Mouse (Mus musculus): Measurements from ENCODE around the gene Clp1.

Clp1 gene

GRCm38 (mm10) chr2:84727172-84727858 is at the start of gene Clp1:
Gene Clp1 (minus strand): TSS chr2:84727350.
- DNase-seq (ENCODE audit: low spot score in 2 of 2), result peak; percentile 94 to 96

GRCm38 (mm10) chr2:84775665-84776064 is 48.5 kb upstream of the Clp1 start:
- no peak for DNase-seq (ENCODE audit: low spot score in 2 of 2)

DNA sequence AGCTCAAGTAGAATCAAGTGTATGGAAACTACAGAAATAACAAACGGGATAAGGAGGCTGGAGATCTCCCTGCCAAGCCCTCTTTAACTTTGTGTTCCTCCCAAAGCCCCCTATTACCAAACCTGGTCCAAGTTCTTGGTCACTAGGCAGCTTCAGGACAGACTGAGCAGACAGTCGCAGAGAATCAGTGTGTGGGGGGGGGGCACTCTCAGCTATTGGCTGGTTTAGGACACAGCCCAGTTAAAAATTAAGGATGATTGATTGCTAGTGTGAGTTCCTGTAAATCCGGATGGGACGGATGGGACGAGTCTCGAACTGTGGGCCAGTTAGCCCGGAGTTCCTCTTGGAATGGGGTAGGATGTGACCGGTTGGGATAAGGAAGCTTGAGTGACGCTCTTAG is 48.1 kb upstream of the Clp1 start, which contains the start of gene Serping1:
Gene Serping1, minus strand, starts transcription at position 204 of the 400 bp plus-strand sequence.
- no peak for DNase-seq (ENCODE audit: low spot score in 2 of 2)

DNA sequence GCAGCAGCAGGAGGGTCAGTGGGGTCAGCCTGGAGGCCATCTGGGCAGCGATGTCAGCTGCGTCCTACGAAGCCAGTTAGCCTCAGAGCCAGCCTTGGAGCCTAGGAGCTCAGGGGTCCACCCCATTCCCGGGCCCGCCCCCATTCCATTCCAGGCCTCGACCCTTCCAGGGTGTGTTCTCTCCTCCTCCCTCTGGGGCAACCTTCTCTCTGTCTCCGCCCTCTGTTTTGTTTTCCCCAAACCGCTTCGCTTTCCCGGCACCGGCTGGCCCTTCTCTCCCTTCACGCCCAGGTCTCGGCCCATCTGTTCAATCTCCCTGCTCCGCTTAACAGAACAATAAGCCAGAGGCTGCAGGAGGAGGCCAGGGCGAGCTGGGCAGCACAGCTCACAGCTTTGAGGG is 47.6 kb upstream of the Clp1 start:
- no peak for DNase-seq (ENCODE audit: low spot score in 2 of 2)

DNA sequence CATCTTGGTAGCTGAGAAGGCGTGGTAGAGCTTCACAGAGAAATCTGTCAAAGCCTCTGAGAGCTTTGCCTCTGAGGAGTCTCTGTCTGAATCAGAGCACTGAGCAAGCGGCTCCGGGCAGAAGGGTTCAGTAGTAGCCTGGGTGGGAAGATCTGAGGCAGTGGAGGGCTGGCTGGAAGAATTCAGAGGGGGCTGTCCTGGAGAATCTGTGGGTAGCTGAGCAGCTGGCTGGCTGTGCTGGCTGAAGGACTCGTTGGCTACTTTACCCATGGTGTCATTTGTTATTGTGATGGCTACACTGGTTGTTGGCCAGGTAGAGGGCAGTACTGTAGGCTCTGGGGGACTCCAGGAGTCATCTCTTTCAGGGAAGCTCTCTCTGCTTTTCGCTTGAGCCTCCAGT is 46.0 kb upstream of the Clp1 start:
- DNase-seq (ENCODE audit: low spot score in 2 of 2), result no peak

- DNase-seq (ENCODE audit: low spot score in 2 of 2), result no peak
Observed at GRCm38 (mm10) chr2:84772454-84772853, 45.3 kb upstream of the Clp1 start.

GRCm38 (mm10) chr2:84770501-84770900 is 43.4 kb upstream of the Clp1 start:
- DNase-seq (ENCODE audit: low spot score in 2 of 2), result no peak

DNA sequence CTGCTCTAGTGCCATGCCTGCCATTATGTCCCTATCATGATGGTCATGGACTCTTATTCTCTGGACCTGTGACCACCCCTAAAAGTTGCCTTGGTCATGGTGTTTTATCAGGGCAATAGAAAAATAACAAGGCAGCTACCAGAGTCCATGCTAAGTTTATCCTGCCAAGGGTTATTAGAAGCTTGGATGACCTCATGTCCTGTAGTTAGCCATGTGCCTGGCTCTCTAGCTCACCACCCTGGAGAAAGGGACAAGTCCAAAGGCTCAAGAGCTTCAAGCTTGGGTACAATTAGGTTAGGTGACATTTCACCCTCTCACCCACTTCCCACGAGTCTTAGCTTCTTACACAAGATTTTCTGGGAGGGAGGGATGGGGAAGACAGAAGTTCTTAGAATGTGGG is 35.7 kb upstream of the Clp1 start:
- DNase-seq (ENCODE audit: low spot score in 2 of 2), result no peak

GRCm38 (mm10) chr2:84762295-84762694 is 35.1 kb upstream of the Clp1 start:
- no peak for DNase-seq (ENCODE audit: low spot score in 2 of 2)

GRCm38 (mm10) chr2:84761840-84762239 is 34.7 kb upstream of the Clp1 start:
- DNase-seq (ENCODE audit: low spot score in 2 of 2), result no peak

DNA sequence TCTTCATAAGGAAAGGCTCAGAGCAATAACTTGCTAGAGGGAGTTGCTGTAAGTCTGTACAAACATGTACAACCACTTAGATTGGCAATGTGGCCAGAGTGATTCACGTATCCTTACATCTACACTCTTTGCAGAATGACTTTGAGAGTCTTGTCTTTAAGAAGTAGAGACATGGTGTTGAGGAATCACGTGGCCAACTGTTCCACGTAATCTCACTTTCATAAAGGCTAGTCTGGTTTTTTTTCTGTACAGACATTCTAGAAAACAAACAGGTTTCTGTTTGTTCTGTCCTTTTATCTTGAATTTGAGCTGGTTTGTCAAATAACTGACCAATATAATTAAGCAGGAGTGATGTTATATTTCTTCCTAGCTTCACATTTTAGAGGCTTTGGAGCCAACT is 34.2 kb upstream of the Clp1 start:
- DNase-seq (ENCODE audit: low spot score in 2 of 2), result no peak

DNA sequence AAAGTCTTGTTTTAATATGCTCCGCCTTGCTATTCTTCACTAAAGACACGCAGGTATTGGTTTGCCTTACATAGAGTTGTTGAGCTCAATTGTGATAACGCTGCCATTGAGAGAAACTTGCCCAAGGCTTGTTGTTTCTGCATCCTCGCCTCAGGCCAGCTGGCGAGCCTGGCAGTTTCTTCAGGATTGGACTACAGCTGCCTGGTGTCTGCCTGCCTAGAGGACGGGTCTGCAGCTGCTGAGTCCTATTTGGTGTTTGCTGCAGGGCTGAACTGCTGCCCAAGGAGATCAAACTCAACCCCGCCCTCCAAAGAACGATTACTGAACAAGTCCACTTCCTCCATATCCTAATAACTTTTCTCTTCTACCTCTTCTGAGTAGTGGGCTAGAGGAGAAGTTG is 33.6 kb upstream of the Clp1 start:
- no peak for DNase-seq (ENCODE audit: low spot score in 2 of 2)

DNA sequence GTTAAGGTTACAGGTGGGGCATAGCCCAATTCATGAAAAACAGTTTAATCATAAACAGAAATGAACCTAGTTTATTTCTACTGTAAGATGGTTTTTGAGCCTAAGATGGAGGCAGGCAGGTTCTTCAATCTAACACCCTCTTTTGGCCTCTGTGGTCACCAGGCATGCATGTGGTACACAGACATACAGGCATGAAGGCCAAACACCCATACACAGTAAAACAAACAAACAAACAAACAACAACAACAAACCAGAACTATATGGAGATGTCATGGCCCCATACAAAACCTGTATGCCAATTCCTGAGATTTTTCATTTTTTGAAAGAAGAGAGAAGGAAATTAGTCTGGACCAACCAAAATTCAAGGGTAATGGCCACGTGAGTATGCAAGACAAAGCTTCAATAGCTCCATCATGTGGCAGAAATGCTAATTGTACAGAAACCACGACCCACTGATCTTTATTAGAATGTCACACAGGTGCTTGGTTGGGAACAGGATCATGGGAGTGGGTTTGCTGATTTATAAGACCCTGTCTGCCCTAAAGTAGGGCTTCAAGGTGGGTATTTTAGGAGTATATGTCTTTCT is 31.5 kb upstream of the Clp1 start:
- peak in 1 of 2 experiments; percentile 26 for DNase-seq (ENCODE audit: low spot score in 2 of 2)

DNA sequence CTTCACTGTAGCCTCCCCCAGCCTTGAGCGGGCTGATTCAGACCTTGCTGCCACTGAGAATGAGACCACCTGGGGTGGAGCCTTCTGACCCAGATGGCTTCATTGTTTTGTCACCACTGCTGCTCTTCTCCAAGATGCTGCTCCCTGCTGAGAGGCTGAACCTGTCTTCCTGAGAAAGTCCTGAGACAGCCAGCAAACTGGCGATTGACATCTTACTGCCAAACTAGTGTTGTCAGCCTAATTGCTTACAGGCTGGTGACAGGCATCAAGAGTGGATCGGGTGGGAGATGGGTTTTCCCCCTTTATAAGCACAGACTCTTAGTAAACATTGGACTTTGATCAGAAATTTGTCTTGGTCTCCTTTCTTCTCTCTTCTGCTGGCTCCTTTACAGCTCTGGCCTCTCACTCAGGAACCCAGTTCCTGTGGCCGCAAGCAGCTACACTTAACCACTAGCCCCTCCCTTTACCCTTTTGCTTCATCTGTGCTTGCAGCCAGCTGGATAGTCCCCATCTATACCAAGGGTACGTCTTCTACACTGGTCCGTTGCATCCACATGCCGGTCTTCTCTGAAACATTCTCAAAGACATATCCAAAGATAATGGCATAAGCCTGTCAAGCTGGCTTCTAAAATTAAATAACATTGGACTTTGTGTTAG is 30.0 kb upstream of the Clp1 start:
- DNase-seq (ENCODE audit: low spot score in 2 of 2), result no peak

DNA sequence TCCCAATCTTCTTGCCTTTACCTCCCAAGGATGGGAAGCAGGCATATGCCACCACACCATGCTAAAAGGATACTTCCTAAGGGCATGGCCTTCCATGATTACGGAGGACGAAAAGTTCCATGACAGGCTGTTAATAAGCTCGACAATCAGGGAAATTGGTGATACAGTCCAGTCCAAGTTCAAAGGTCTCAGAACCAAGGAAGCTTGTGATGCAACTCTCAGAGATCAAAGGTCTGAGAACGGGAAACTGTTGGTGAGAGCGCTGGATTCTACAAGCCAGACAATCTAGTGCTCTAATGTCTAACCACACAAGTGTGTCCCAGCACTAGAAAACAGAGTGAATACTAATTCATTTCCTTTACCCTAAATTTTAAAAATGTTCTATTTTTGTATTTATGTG is 29.1 kb upstream of the Clp1 start:
- DNase-seq (ENCODE audit: low spot score in 2 of 2), result no peak

DNA sequence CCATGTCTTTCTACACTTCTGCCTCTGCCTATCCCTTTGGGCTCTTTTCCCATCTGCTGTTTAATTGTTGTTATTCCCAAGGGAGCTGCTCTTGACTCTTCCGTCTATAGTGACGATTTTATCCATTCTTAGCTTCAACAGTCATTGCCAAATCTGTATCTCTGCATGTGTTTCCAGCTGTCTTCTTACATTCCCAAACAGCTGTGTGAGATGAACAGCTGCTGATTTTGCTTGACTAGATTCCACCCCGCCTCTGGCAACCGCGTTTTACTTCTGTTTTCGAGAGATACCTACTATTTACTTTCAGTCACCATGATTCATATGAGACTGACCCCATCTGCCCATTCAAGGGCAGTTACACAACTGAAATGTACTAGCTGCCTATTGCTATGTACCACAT is 23.0 kb upstream of the Clp1 start:
- no peak for DNase-seq (ENCODE audit: low spot score in 2 of 2)

DNA sequence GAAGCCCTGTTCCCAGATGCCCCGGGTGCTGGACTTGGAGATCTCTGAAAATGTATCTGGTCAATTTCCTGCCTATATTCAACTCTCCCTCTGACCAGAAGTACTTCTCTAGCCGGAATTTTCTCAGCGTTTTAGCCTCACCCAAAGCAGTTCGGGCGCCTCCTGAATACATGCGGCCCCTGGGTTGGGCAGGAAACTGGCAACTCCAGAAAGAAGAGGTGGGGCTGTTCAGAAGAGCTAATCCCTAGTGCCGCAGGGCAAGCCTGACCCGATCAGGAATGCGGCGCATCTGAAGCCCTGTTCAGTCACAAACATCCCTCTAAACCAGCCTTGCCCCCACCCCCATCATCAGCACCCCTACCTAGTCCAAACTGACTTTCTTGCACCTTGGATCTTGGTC is 17.0 kb upstream of the Clp1 start:
- DNase-seq (ENCODE audit: low spot score in 2 of 2), result no peak

DNA sequence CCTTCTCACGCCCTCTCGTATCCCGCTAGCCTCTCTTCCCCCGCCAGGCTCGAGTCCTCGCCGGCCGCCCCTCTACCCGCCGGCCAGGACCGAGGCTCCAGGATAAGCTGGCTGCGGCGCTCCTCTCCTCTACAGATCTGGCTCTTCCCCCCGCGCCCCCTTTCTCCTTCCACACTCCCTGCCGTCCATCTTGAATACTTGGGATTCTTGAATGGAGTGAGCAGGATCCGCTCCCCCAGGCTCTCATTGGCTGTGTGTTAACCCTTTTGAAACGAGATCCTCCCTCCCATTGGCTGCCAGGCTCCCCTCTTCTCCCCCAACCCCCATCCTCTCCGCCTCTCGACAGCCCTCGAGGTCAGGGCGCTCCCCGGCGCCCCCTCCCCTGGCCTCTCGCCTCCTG is 16.4 kb upstream of the Clp1 start, which contains the start of gene Gm19426:
Gene Gm19426, minus strand, starts transcription at position 95 of the 400 bp plus-strand sequence.
- DNase-seq (ENCODE audit: low spot score in 2 of 2), result peak; percentile 37 to 73

- peak; percentile 26 to 70 for DNase-seq (ENCODE audit: low spot score in 2 of 2)
Observed at GRCm38 (mm10) chr2:84742451-84743283, 15.5 kb upstream of the Clp1 start.

DNA sequence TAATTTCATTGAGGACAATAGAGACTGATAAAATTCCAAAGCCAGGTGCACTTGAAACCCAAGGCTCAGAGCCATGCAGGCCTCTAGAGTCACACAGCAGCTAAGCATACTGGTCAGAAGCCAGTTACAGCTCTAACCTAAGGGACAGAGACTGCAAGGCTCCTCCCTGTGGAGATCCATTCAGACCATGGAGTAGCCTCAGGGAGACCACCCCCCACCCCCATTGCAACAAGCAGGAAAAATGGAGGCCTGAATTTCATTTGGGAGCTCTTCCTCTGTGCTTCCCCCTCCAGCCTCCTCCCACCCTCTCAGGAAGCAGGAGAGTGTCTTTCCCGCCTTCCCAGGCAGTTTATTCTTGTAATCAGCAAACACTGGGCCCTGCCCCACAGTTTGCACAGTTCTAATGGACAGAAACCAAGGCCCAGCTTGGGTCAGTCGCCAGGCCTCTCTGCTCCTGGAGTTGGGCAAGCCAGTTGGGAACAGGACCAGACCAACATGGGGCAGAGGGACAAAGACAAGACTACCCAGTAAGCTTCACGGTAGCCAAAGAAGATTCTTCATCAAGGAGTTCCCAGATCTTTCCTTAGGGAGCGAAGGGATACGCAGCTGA is 14.8 kb upstream of the Clp1 start:
- no peak for DNase-seq (ENCODE audit: low spot score in 2 of 2)

DNA sequence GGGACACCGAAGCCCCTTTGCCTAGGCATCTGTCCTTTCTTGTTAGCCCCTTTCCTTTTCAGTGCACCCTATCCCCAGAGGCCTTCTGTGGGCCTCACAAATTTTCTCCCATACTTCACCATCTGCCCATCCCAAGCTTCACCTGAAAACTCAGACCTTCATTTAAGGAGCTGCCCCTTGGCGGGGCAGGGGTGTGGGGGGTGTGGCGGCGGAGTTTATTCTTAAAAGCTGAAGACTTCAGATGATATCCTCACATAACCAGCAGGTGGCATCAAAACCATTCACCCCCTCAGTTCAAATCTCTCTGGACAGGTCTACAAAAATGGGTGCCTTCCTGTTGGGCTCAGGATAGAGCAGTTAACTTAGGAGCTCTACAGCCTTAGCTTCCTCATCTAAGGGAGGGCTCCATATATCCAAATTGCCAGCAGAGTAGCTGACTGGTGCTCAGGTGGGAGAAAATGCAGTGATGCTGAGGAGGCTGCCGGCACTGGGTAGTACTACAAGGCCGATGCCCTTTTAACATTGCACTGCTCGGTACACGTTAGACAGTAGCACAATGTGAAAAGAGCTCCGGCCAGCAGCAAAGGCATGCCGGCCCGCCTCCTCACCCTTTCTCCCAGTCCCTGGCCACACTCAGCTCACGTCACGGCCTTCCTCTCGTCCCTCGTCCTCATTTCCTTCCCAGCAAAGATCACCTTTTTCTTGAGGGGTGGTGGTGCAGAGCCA is 13.6 kb upstream of the Clp1 start:
- DNase-seq (ENCODE audit: low spot score in 2 of 2), result peak; percentile 26 to 72
